Comparison of ENCODE assay signal across 8 mouse cellular contexts in genomic region chr6:99803983-99804904, GRCm38 (mm10).
A peak's percentile ranks its signal among the peaks of the same experiment; 100 is the strongest.
DNase-seq lines count a peak whose midpoint lies in the region; ATAC-seq and TF ChIP-seq lines count a peak whose summit lies in the region.

No protein-coding gene starts in this region.

- peak overlapping the region; percentile 25; the same call in 1 of the 2 replicates for H3K9ac ChIP-seq in embryonic facial prominence, embryonic 12.5 days
- no peak overlapping the region for H3K9ac ChIP-seq in heart, adult 2 months (ENCODE audit: low read depth, low read length)
- 0 out of 2 replicates have a peak overlapping the region, but pooled peaks have one; percentile 31 for H3K9ac ChIP-seq in limb, embryonic 11.5 days (ENCODE audit: low read length)
- peak overlapping the region; percentile 31; the same call in 1 of the 2 replicates for H3K9ac ChIP-seq in midbrain, embryonic 16.5 days (ENCODE audit: low read depth, low read length)

- peak; percentile 58 for DNase-seq in 3134 (ENCODE audit: extremely low read depth, insufficient read length, low spot score)
- peak; percentile 91 for DNase-seq in adrenal gland, postnatal 25 days
- peak; percentile 83 to 93 for DNase-seq in heart, adult 2 months
- DNase-seq in kidney, adult 2 months = peak; percentile 88
- DNase-seq in limb, embryonic 11.5 days (ENCODE audit: low spot score) = peak; percentile 98
- peak; percentile 60 to 73 for DNase-seq in spleen, postnatal 14 days (ENCODE audit: low spot score in 2 of 2)

- peak overlapping the region; percentile 9; the same call in 1 of the 2 replicates for H3K4me3 ChIP-seq in embryonic facial prominence, embryonic 12.5 days
- no peak overlapping the region for H3K4me3 ChIP-seq in heart, adult 2 months
- no peak overlapping the region for H3K4me3 ChIP-seq in kidney, adult 2 months (ENCODE audit: insufficient read depth, low read depth, low read length)
- no peak overlapping the region for H3K4me3 ChIP-seq in limb, embryonic 11.5 days (ENCODE audit: low read depth, low read length)
- peak overlapping the region; percentile 4; the same call in 1 of the 2 replicates for H3K4me3 ChIP-seq in midbrain, embryonic 16.5 days (ENCODE audit: low read depth, low read length)

- peaks cover 9% of the 10 kb centered on the region; the same call in 1 of the 2 replicates for H3K4me1 ChIP-seq in embryonic facial prominence, embryonic 12.5 days
- H3K4me1 ChIP-seq in heart, adult 2 months (ENCODE audit: control insufficient read depth, insufficient read depth, low read length) = no peaks in the 10 kb centered on the region
- no peaks in the 10 kb centered on the region; the same call in 1 of the 2 replicates for H3K4me1 ChIP-seq in kidney, adult 2 months (ENCODE audit: control insufficient read depth, insufficient read depth, low read length)
- H3K4me1 ChIP-seq in limb, embryonic 11.5 days (ENCODE audit: control insufficient read depth, insufficient read depth, low read length) = peaks cover 3% of the 10 kb centered on the region
- peaks cover 8% of the 10 kb centered on the region; the same call in 1 of the 2 replicates for H3K4me1 ChIP-seq in midbrain, embryonic 16.5 days (ENCODE audit: control insufficient read depth, insufficient read depth, low read length)

- intact Hi-C loops in heart, adult 2 months (cut with DNase I) = loop anchor here (1.0 to 10.0 kb wide), 7 partner anchors 98 to 1073 kb away; partner anchors contain the start of gene Rybp

- no peaks in the 10 kb centered on the region for H3K9me3 ChIP-seq in embryonic facial prominence, embryonic 12.5 days
- H3K9me3 ChIP-seq in limb, embryonic 11.5 days (ENCODE audit: control insufficient read depth, low read length) = no peaks in the 10 kb centered on the region
- no peaks in the 10 kb centered on the region for H3K9me3 ChIP-seq in midbrain, embryonic 16.5 days (replicated peaks; ENCODE audit: control insufficient read depth, low read length, poor library complexity, severe bottlenecking)

- 18% methylated on average over 25 of the region's 25 CpGs for WGBS in embryonic facial prominence, embryonic 12.5 days
- 23% methylated on average over 25 of the region's 25 CpGs for WGBS in heart, adult 2 months
- 25% methylated on average over 25 of the region's 25 CpGs for WGBS in kidney, adult 2 months
- WGBS in limb, embryonic 11.5 days = 20% methylated on average over 25 of the region's 25 CpGs
- 18% methylated on average over 25 of the region's 25 CpGs for WGBS in midbrain, embryonic 16.5 days

- H3K27ac ChIP-seq in embryonic facial prominence, embryonic 12.5 days = 0 out of 2 replicates have a peak overlapping the region, but pooled peaks have one; percentile 30
- H3K27ac ChIP-seq in heart, adult 2 months = no peak overlapping the region
- H3K27ac ChIP-seq in kidney, adult 2 months (ENCODE audit: insufficient read depth, low read depth, low read length) = no peak overlapping the region
- H3K27ac ChIP-seq in limb, embryonic 11.5 days (replicated peaks; ENCODE audit: low read depth, low read length) = no peak overlapping the region
- peak overlapping the region; percentile 55; the same call in 1 of the 2 replicates for H3K27ac ChIP-seq in midbrain, embryonic 16.5 days (ENCODE audit: low read length)

- H3K79me2 ChIP-seq in heart, adult 2 months (replicated peaks; ENCODE audit: control insufficient read depth, insufficient read depth, low read length) = no peaks in the 10 kb centered on the region

- peak; percentile 83 for ATAC-seq in embryonic facial prominence, embryonic 12.5 days (ENCODE audit: insufficient number of reproducible peaks, insufficient read depth, low FRiP score, low TSS enrichment)
- ATAC-seq in limb, embryonic 11.5 days (ENCODE audit: insufficient number of reproducible peaks, low FRiP score, low TSS enrichment, low read depth) = peak; percentile 75
- ATAC-seq in midbrain, embryonic 16.5 days = peak; percentile 92

- no peak for TF ChIP-seq CTCF in heart, adult 2 months (IDR thresholded peaks at IDR 0.05)
- TF ChIP-seq CTCF in kidney, adult 2 months (conservative IDR thresholded peaks at IDR 0.05; ENCODE audit: insufficient read depth, insufficient read length, low read depth, low read length) = peak; percentile 99

- no peaks in the 10 kb centered on the region for H3K27me3 ChIP-seq in embryonic facial prominence, embryonic 12.5 days
- no peaks in the 10 kb centered on the region for H3K27me3 ChIP-seq in heart, adult 2 months (ENCODE audit: control insufficient read depth, insufficient read depth, low read length)
- no peaks in the 10 kb centered on the region for H3K27me3 ChIP-seq in kidney, adult 2 months (replicated peaks; ENCODE audit: control insufficient read depth, insufficient read depth, low read length)
- H3K27me3 ChIP-seq in limb, embryonic 11.5 days (ENCODE audit: control insufficient read depth, insufficient read depth, low read length) = no peaks in the 10 kb centered on the region
- no peaks in the 10 kb centered on the region for H3K27me3 ChIP-seq in midbrain, embryonic 16.5 days (ENCODE audit: control insufficient read depth, insufficient read depth, low read depth, low read length)

- peak overlapping the region; percentile 41 for H3K4me2 ChIP-seq in embryonic facial prominence, embryonic 12.5 days (replicated peaks)
- peak overlapping the region; percentile 33 for H3K4me2 ChIP-seq in limb, embryonic 11.5 days (ENCODE audit: low read depth, severe bottlenecking)
- H3K4me2 ChIP-seq in midbrain, embryonic 16.5 days (ENCODE audit: low read length) = peak overlapping the region; percentile 46

- no peak for TF ChIP-seq POLR2A in heart, adult 2 months (IDR thresholded peaks at IDR 0.05; ENCODE audit: insufficient read depth, low read depth, low read length)
- TF ChIP-seq POLR2A in kidney, adult 2 months (IDR thresholded peaks at IDR 0.05; ENCODE audit: low read depth, low read length) = no peak

- peak; percentile 77 for TF ChIP-seq EP300 in heart, adult 2 months (IDR thresholded peaks at IDR 0.05; ENCODE audit: insufficient read depth, low read depth, low read length)

- no peaks in the 10 kb centered on the region for H3K36me3 ChIP-seq in embryonic facial prominence, embryonic 12.5 days
- H3K36me3 ChIP-seq in heart, adult 2 months (ENCODE audit: control insufficient read depth, insufficient read depth, low read length) = no peaks in the 10 kb centered on the region
- H3K36me3 ChIP-seq in kidney, adult 2 months (ENCODE audit: control insufficient read depth, insufficient read depth, low read length) = no peaks in the 10 kb centered on the region
- H3K36me3 ChIP-seq in limb, embryonic 11.5 days (ENCODE audit: control insufficient read depth, insufficient read depth, low read length) = no peaks in the 10 kb centered on the region
- H3K36me3 ChIP-seq in midbrain, embryonic 16.5 days (ENCODE audit: control insufficient read depth, insufficient read depth, low read length) = no peaks in the 10 kb centered on the region

Comparison
In these comparisons a context has a peak if more than half of its experiments do, and no peak if none do; other contexts are left out.
1. H3K27ac ChIP-seq: peak in embryonic facial prominence, embryonic 12.5 days (single experiment) and midbrain, embryonic 16.5 days (single experiment); none in heart, adult 2 months (single experiment), kidney, adult 2 months (single experiment) and limb, embryonic 11.5 days (single experiment).
2. H3K4me3 ChIP-seq: peak in embryonic facial prominence, embryonic 12.5 days (single experiment) and midbrain, embryonic 16.5 days (single experiment); none in heart, adult 2 months (single experiment), kidney, adult 2 months (single experiment) and limb, embryonic 11.5 days (single experiment).
3. Peak in every context shown above with its lines, with median percentiles within 50 percentile points of each other: DNase-seq, ATAC-seq and H3K4me2 ChIP-seq.